Mouse (Mus musculus): ENCODE data around the gene Cd82. TPM values are rescaled to one million over a fixed set of nuclear protein-coding genes. Genes with fewer than 3 reads are reported as not detected.
A peak's percentile ranks its signal among the peaks of the same experiment; 100 is the strongest.

Cd82 gene
- polyA plus RNA-seq, 1 experiment from 2014 or later = 14.3 TPM

DNA sequence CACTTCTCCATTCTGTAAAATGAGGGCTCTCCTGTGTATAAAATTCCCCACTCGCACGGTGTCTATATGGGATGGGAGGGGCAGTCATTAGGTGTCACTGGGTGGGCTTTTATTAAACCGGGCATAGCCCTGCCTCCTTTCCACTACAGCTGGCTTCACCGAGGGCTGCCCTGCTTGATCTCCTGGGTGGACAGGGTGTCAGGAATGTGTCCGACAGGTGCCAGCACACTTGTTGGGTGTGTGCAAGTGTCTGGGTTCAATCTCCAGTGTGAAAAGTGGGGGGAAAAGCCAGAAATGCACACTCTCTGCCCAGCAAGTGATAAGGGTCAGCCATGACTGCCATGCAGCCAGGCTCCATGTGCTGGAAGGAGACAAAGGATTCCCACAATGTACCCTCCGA is 10.9 kb downstream of the Cd82 start:
- Histone ChIP-seq H3K9ac (ENCODE audit: low read depth, low read length) (no peak overlapping the region), H3K4me3 (ENCODE audit: low read depth, low read length) (no peak overlapping the region), H3K4me2 (no peak overlapping the region), H3K27me3 (ENCODE audit: control insufficient read depth, insufficient read depth, low read length) (no peaks in the 10 kb centered on the region), H3K4me1 (ENCODE audit: control insufficient read depth, insufficient read depth, low read length) (peaks cover 15% of the 10 kb centered on the region), H3K27ac (ENCODE audit: low read depth, low read length) (no peak overlapping the region), H3K9me3 (replicated peaks; ENCODE audit: control insufficient read depth, low read length) (no peaks in the 10 kb centered on the region), H3K36me3 (ENCODE audit: control insufficient read depth, insufficient read depth, low read length) (no peaks in the 10 kb centered on the region)
- WGBS (ENCODE audit: insufficient replicate concordance) = 62% methylated on average over 6 of the region's 6 CpGs
- ATAC-seq (replicated peaks; ENCODE audit: insufficient number of reproducible peaks, low FRiP score, low TSS enrichment) = no peak

DNA sequence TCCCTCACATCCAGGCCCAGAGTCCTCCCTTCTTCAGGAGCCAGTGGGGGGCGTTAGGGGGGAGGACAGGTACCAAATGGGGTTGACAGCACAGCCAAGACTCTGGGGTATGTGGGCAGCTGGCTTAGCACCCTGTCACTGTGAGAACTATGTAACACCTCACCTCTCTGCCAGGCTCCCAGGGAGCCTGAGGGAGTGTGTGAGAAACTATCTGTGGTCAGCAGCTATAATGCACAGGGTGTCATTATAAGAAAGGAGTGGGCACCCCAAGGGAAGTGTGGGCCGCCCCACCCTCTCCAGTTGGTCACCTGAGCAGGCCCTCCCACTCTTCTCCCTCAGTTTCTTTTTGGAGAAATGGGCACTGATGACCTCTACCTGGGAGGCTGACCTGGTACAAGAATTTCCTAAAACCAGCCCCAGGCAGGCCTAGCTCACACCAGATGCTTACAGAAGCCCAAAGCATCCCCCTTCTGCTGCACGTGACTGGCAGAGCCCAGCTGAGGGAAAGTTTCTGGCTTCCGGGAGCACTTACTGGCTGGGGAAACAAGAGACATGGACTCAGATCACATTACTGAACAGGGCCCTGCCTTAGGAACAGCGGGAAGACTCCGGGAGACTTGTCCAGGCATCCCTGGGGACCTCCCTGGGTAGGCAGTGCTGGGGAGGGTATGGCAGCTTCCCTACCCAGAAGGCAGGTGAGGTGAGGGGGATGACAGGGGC is 11.6 kb downstream of the Cd82 start:
- Histone ChIP-seq H3K9ac (ENCODE audit: low read depth, low read length) (no peak overlapping the region), H3K4me3 (ENCODE audit: low read depth, low read length) (no peak overlapping the region), H3K9me3 (replicated peaks; ENCODE audit: control insufficient read depth, low read length) (no peaks in the 10 kb centered on the region), H3K27ac (ENCODE audit: low read depth, low read length) (no peak overlapping the region), H3K4me2 (no peak overlapping the region), H3K27me3 (ENCODE audit: control insufficient read depth, insufficient read depth, low read length) (no peaks in the 10 kb centered on the region), H3K4me1 (ENCODE audit: control insufficient read depth, insufficient read depth, low read length) (peaks cover 15% of the 10 kb centered on the region), H3K36me3 (ENCODE audit: control insufficient read depth, insufficient read depth, low read length) (no peaks in the 10 kb centered on the region)
- peak; percentile 22; the same call in 1 of the 2 replicates for ATAC-seq (replicated peaks; ENCODE audit: insufficient number of reproducible peaks, low FRiP score, low TSS enrichment)
- 45% methylated on average over 6 of the region's 6 CpGs for WGBS (ENCODE audit: insufficient replicate concordance)

DNA sequence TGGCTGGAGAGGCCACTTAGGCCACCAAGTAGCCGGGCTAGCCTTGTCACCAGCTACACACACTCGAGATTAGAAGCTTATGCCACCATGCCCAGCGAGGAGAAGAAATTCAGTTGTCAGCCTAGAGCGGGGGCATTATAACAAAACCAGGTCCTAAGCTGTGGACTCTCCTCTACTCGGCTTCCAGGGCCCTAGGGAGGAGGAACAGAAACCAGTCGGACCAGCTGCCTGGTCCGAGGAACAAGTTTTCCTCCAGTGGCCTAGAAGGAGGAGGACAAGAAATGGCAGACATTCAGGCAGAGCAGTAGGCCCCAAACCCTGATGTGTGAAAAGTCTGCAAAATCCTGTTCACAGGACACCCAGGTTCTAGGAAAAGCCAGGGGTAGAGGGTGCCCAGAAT is 12.2 kb downstream of the Cd82 start:
- Histone ChIP-seq H3K9ac (ENCODE audit: low read depth, low read length) (no peak overlapping the region), H3K4me1 (ENCODE audit: control insufficient read depth, insufficient read depth, low read length) (peaks cover 15% of the 10 kb centered on the region), H3K36me3 (ENCODE audit: control insufficient read depth, insufficient read depth, low read length) (no peaks in the 10 kb centered on the region), H3K4me2 (no peak overlapping the region), H3K4me3 (ENCODE audit: low read depth, low read length) (no peak overlapping the region), H3K27me3 (ENCODE audit: control insufficient read depth, insufficient read depth, low read length) (no peaks in the 10 kb centered on the region), H3K27ac (ENCODE audit: low read depth, low read length) (no peak overlapping the region), H3K9me3 (replicated peaks; ENCODE audit: control insufficient read depth, low read length) (no peaks in the 10 kb centered on the region)
- 80% methylated on average over 7 of the region's 7 CpGs for WGBS (ENCODE audit: insufficient replicate concordance)
- no peak for ATAC-seq (replicated peaks; ENCODE audit: insufficient number of reproducible peaks, low FRiP score, low TSS enrichment)

DNA sequence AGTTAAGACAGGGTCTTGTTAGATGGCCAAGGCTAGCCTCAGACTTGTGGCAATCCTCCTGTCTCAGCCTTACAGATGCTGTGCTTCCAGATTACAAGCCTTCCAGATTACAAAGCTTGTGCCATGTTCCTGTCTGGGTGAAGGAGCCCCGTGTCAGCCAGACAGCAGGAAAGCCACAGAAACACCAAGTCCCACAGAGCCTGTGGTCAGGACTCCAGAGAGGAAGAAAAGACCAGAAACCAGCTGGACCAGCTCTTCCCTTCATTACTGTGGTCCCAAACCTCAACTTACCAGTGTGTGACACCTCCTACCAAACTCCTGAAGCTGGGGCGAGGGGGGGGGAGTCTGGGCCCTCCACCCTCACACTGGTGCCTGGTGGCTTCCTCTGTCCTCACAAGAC is 13.3 kb downstream of the Cd82 start:
- no peak overlapping the region for H3K9ac ChIP-seq (ENCODE audit: low read depth, low read length)
- H3K9me3 ChIP-seq (replicated peaks; ENCODE audit: control insufficient read depth, low read length) = no peaks in the 10 kb centered on the region
- H3K4me3 ChIP-seq (ENCODE audit: low read depth, low read length) = no peak overlapping the region
- no peaks in the 10 kb centered on the region for H3K27me3 ChIP-seq (ENCODE audit: control insufficient read depth, insufficient read depth, low read length)
- no peaks in the 10 kb centered on the region for H3K36me3 ChIP-seq (ENCODE audit: control insufficient read depth, insufficient read depth, low read length)
- no peak for ATAC-seq (replicated peaks; ENCODE audit: insufficient number of reproducible peaks, low FRiP score, low TSS enrichment)
- WGBS (ENCODE audit: insufficient replicate concordance) = 84% methylated on average over 2 of the region's 2 CpGs
- H3K27ac ChIP-seq (ENCODE audit: low read depth, low read length) = no peak overlapping the region
- no peak overlapping the region for H3K4me2 ChIP-seq
- H3K4me1 ChIP-seq (ENCODE audit: control insufficient read depth, insufficient read depth, low read length) = peaks cover 12% of the 10 kb centered on the region

DNA sequence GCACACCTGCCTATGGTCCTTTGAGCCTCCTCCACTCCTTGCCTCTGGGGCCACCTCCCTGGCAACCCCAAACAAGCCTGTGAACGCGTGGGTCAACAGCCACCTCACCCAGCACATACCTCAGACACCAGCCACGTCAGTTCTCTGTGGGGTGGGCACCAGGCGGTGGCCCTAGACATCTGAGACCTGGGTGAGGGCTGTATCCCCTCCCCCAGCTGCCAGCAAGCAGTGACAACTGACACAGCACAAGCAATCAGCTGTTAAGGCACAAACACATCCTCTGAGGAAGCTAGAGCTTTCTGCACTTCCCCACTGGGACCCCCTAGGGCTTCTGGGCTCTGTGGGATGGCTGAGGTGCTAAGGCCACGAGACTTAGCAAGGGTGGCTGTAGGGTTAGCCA is 14.2 kb downstream of the Cd82 start:
- Histone ChIP-seq H3K9me3 (replicated peaks; ENCODE audit: control insufficient read depth, low read length) (no peaks in the 10 kb centered on the region), H3K4me1 (ENCODE audit: control insufficient read depth, insufficient read depth, low read length) (peaks cover 11% of the 10 kb centered on the region), H3K36me3 (ENCODE audit: control insufficient read depth, insufficient read depth, low read length) (no peaks in the 10 kb centered on the region), H3K27me3 (ENCODE audit: control insufficient read depth, insufficient read depth, low read length) (no peaks in the 10 kb centered on the region), H3K4me3 (ENCODE audit: low read depth, low read length) (no peak overlapping the region), H3K27ac (ENCODE audit: low read depth, low read length) (no peak overlapping the region), H3K4me2 (no peak overlapping the region), H3K9ac (ENCODE audit: low read depth, low read length) (no peak overlapping the region)
- WGBS (ENCODE audit: insufficient replicate concordance) = 56% methylated on average over 5 of the region's 5 CpGs
- ATAC-seq (replicated peaks; ENCODE audit: insufficient number of reproducible peaks, low FRiP score, low TSS enrichment) = no peak

DNA sequence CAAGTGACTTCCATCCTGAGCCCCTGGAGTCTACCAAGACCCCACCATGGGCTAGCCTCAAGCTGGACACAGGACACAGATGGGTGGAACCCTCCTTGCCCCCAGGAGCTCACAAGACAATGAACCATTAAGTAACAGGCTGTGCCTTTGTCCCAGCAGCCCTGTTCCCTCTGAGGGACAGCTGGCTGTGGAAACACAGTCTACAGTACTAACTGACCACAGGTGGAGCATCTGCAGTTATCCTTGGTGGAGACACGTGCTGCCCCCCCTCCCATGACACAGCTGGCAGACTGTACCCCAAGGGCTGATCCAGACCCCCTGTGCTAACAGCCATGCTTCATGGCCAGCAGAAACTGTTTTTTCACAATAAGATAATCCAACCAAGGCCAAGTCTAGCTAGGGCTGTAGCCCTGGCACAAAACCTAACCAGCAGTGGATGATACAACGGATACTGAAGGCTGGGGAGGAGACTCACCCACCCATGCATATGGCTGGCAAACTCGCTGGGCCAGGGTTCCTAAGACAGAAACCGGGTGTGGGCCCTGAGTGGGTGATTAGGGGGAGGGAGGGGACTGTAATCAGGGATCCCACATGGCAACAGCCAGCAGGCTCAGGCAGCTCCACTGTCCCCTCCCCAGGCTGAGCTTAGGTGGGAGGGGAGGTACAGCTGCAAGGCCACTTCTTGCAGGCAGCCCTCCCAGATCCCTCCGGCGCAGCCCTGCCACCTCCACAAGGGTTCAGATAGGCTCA is 15.3 kb downstream of the Cd82 start:
- WGBS (ENCODE audit: insufficient replicate concordance) = 79% methylated on average over 6 of the region's 6 CpGs
- no peaks in the 10 kb centered on the region for H3K27me3 ChIP-seq (ENCODE audit: control insufficient read depth, insufficient read depth, low read length)

DNA sequence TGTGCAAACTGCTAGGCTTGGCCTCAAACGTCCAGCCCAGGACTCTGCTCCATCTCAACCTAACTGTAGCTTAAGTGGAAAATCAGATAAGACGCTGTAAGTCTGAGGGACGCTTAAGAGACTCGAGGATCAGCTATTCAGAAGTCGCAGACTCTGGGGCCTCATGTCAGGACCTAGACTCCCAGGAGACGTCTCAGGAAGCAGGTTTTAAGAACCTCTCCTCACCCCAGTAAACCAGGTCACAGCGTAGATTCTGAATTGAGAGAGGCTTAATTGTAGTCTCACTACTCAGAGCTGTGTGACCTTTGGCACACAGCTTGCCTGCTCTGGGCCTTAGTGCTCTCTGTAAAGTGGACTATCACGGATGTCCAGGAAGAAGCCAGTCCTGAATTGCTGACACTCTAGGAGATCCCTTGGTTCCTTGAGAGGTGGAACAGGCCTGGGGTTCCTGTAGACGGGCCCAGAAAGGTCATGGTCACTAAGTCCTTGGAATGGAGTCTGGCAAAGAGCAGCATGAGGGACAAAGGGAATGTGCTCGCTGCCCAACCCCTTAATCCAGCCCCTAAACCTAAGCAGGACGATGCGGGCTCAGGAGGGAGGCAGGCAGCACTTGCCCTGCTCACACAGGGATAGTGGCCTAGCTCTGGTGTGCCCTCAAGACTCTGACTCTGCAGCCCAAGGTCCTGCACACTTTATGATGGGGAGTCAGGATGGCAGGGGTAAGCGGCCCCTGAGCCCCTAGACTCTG is 16.2 kb downstream of the Cd82 start:
- Histone ChIP-seq H3K27me3 (ENCODE audit: control insufficient read depth, insufficient read depth, low read length) (no peaks in the 10 kb centered on the region), H3K4me3 (ENCODE audit: low read depth, low read length) (no peak overlapping the region), H3K4me1 (ENCODE audit: control insufficient read depth, insufficient read depth, low read length) (peaks cover 10% of the 10 kb centered on the region), H3K36me3 (ENCODE audit: control insufficient read depth, insufficient read depth, low read length) (no peaks in the 10 kb centered on the region), H3K9me3 (replicated peaks; ENCODE audit: control insufficient read depth, low read length) (no peaks in the 10 kb centered on the region), H3K9ac (ENCODE audit: low read depth, low read length) (no peak overlapping the region), H3K27ac (ENCODE audit: low read depth, low read length) (no peak overlapping the region), H3K4me2 (no peak overlapping the region)
- ATAC-seq (replicated peaks; ENCODE audit: insufficient number of reproducible peaks, low FRiP score, low TSS enrichment) = no peak
- WGBS (ENCODE audit: insufficient replicate concordance) = 48% methylated on average over 13 of the region's 13 CpGs

More for the DNA sequence above, 15.3 kb downstream of the Cd82 start:
- no peak for ATAC-seq (replicated peaks; ENCODE audit: insufficient number of reproducible peaks, low FRiP score, low TSS enrichment)
- Histone ChIP-seq H3K4me1 (ENCODE audit: control insufficient read depth, insufficient read depth, low read length) (peaks cover 11% of the 10 kb centered on the region), H3K36me3 (ENCODE audit: control insufficient read depth, insufficient read depth, low read length) (no peaks in the 10 kb centered on the region), H3K4me3 (ENCODE audit: low read depth, low read length) (no peak overlapping the region), H3K9ac (ENCODE audit: low read depth, low read length) (no peak overlapping the region), H3K27ac (ENCODE audit: low read depth, low read length) (no peak overlapping the region), H3K9me3 (replicated peaks; ENCODE audit: control insufficient read depth, low read length) (no peaks in the 10 kb centered on the region), H3K4me2 (no peak overlapping the region)

DNA sequence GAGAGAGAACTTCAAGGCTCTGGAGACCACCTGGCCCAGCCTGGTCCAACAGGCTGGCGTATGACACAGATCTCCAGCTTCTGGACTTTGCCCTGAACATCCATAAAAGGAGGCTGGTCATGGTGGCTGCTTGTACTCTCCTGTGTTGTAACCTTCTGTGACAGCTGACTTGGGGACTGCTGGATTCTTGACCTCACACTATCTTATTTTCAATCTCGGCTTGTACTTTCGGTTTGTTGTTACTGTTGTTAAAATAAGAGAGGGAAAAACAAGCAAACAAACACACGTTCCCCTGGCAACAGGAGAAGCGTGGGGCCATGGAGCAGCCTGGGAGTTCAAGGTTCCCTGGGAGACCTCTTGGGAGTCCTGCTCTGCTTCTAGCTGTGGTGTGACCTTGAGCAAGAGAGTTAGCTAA is 17.7 kb downstream of the Cd82 start:
- Histone ChIP-seq H3K27me3 (ENCODE audit: control insufficient read depth, insufficient read depth, low read length) (no peaks in the 10 kb centered on the region), H3K4me3 (ENCODE audit: low read depth, low read length) (no peak overlapping the region), H3K4me1 (ENCODE audit: control insufficient read depth, insufficient read depth, low read length) (0 out of 2 replicates have a peak, but pooled peaks cover under 1% of the 10 kb centered on the region), H3K9ac (ENCODE audit: low read depth, low read length) (no peak overlapping the region), H3K4me2 (no peak overlapping the region), H3K36me3 (ENCODE audit: control insufficient read depth, insufficient read depth, low read length) (no peaks in the 10 kb centered on the region), H3K27ac (ENCODE audit: low read depth, low read length) (no peak overlapping the region), H3K9me3 (replicated peaks; ENCODE audit: control insufficient read depth, low read length) (no peaks in the 10 kb centered on the region)
- WGBS (ENCODE audit: insufficient replicate concordance) = 76% methylated on average over 5 of the region's 5 CpGs
- no peak for ATAC-seq (replicated peaks; ENCODE audit: insufficient number of reproducible peaks, low FRiP score, low TSS enrichment)
